Mouse (Mus musculus): ENCODE measurements around the gene Kifc3. TPM values are rescaled to one million over a fixed set of nuclear protein-coding genes. Genes with fewer than 3 reads are reported as not detected.
"Not testable (repeated sequence)": the region's sequence is repeated elsewhere in the genome, so short reads cannot be mapped to it uniquely, and the experiment has no call there.

Gene Kifc3
- total RNA-seq (2021), result 10 to 100 TPM; 80.0 to 89.0 TPM
- long read RNA-seq, experiment 1, transcript Kifc3-201 (20 exons, 3,277 nt), result major isoform, 32 of 157 reads
- long read RNA-seq, experiment 1, partial matches to known transcripts, result 21 of 157 reads
- long read RNA-seq, experiment 1, other reads (novel, unspliced or antisense), result 103 of 157 reads
- long read RNA-seq, experiment 2, transcript Kifc3-201 (20 exons, 3,277 nt), result major isoform, 23 of 115 reads
- long read RNA-seq, experiment 2, partial matches to known transcripts, result 11 of 115 reads
- long read RNA-seq, experiment 2, other reads (novel, unspliced or antisense), result 81 of 115 reads

GRCm38 (mm10) chr8:95202649-95203275 lies at the start of gene Kifc3:
Gene Kifc3, minus strand, starts transcription at chr8:95202812.
- peak; percentile 61 for DNase-seq

- DNase-seq, result no peak
Measured at GRCm38 (mm10) chr8:95252056-95252455, 49.4 kb upstream of the Kifc3 start.

DNA sequence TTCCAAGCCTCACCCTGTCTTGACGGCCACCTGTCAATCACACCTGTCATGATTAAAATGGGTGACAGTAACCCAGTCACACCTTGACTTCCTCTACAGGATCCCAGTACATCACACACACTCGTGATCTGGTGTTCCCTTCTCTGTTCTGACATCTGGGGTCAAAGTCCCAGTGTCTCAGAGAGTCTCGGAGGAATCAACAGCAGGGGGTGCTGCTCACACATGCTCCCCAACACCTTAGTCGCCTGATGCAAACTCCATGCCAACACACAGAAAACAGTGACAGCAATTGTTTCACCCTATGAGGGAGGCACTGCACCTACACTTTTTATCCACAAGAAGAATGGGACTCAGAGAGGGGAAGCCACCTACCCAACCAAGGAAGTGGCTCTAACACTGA lies 47.2 kb upstream of the Kifc3 start:
- DNase-seq, result peak; percentile 30

- DNase-seq, result no peak
Measured at GRCm38 (mm10) chr8:95247277-95247676, 44.7 kb upstream of the Kifc3 start.

DNA sequence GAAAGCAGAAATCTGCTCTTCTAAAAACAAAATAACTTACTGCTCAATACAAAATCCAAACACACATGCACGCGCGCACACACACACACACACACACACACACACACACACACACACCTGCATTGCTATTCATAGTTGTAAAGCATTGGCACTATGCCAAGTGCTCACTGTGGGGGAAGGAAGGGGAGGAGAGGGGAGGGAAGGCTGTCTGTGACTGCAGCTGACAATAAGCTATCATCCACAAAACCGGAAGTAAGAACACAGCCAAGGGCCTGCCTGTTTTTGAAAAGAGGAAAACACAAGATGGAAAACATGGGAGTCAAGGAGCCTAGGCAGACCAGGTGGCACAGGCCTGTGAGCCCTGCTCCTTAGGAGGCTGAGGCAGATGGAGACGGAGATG lies 42.6 kb upstream of the Kifc3 start:
- DNase-seq, result peak; percentile 55

GRCm38 (mm10) chr8:95243853-95244252 lies 41.2 kb upstream of the Kifc3 start:
- DNase-seq, result no peak

DNA sequence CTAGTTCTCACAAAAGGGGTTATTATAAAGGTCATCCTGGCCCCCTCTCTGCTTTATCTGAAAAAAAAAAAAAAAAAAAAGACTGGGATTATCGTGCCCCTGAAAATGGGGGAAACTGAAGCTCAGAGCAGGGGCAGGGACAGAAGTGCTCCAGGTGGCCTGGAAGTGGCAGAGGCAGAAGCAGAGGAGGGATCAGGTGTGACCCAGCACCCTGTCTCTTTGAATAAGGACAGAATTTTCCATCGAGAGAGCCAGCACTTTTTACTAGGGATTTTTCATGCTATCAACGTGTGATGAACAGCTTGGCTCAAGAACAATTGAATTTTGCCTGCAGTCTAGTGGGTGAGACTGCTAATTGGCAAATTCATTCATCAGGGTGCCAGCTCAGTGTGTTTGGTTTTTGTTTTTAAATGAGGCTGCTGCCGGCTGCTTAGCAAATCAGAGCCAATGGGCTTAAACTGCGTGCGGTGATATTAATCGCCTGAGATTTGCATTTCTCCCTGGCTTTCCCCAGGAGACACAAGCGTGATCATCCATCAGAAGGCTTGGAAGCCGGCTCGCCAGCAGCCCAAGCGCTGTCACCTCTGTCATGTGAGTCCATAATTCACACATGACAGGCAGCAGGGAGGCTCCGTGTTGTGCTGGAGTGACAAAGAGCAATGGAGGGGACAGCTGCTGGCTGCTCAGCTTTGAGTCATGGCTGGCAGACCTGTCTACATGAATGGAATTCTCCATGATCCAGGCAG lies 40.4 kb upstream of the Kifc3 start:
- DNase-seq, result peak; percentile 65

DNA sequence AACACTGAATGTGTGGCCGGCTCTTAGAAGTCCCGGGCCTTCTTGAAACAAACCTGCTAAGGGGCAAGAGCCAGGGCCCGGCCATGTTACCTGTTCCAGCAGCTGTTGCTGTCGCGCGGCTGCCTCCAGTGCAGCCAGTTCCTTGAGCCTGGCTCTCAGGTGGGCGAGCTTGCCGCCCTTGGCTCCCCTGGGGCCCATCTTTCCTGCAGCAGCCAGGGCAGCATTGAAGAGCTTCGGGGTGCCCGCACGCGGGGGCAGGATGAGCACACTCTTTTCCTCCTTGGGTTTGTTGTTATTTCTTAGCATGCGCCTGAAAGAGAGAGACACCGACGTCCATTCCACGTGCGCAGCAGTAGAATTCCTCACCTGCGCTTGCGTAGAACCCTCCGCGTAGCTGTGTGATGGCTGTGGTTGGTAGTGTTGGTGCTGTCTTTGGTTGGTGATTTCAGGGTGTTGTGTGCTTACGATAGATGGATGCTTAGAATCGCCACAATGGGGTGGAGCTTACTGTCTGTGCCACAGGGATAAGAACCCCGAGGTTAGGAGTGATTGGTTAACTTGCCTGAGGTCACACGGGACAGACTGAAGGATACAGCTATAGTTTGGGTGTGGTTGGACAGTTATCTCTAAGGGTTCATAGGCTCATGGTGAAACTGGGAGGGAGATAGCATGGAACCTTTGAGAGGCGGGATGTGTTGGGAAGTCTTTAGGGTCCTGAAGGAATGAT lies 39.6 kb upstream of the Kifc3 start:
- DNase-seq, result no peak

DNA sequence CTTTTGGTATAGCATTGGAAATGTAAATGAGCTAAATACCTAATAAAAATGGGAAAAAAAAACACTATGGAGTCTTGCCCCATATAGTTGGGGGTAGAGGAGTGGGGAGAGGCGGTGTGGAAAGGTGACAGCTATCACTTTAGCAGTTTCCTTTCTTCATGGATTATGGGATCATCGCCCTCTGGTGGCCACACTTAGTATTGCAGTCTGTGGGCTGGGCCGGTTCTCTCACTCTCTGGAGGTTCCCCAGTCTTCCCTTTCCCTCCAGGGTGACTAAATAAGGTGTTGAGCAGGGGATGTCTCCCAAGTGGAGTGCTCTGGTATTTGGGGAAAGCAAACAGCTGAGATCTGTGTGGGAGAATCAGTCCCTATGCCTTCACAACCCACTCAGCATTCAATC lies 33.1 kb upstream of the Kifc3 start:
- DNase-seq, result peak; percentile 88

- not testable (repeated sequence) for DNase-seq
Measured at GRCm38 (mm10) chr8:95230086-95230485, 27.5 kb upstream of the Kifc3 start.

DNA sequence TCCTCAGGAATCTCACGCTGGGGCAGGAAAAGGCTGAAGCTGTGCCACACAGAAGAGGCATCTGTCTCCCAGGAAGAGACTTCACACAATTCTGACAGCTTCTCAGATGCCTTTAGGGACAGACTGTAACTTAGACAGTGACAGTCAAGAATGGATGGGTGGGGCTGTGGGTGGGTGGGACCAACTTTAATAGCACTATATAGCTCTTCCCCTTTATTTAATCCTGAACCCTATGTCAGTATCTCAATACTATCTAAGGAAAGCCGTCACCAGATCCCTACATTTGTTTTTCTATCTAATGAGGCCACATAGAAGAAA lies 24.5 kb upstream of the Kifc3 start:
- no peak for DNase-seq

GRCm38 (mm10) chr8:95226251-95227150 lies 23.9 kb upstream of the Kifc3 start:
- DNase-seq, result peak; percentile 44

DNA sequence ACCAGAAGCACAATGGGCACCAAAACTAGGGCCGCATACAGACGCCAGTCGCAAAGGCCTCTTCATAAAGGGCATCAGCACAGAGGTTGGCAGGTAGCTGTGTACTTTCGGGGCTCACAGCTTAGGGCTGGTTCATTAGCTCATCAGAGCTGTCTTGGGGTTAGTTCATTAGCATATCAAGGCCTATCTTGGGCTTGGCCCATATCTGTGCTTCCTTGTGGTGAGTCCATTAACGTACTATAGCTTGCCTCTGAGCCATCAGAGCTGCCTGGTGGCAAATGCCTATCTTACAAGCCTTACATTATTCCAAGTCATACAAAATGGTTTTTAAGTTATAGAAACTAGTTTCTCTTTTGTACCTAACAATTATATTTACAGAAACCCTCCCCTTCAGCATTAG lies 21.4 kb upstream of the Kifc3 start:
- DNase-seq, result no peak

GRCm38 (mm10) chr8:95221045-95221444 lies 18.4 kb upstream of the Kifc3 start:
- DNase-seq, result no peak

GRCm38 (mm10) chr8:95220571-95220998 lies 18.0 kb upstream of the Kifc3 start:
- peak; percentile 54 for DNase-seq

- DNase-seq, result no peak
Measured at GRCm38 (mm10) chr8:95219623-95220022, 17.0 kb upstream of the Kifc3 start.

DNA sequence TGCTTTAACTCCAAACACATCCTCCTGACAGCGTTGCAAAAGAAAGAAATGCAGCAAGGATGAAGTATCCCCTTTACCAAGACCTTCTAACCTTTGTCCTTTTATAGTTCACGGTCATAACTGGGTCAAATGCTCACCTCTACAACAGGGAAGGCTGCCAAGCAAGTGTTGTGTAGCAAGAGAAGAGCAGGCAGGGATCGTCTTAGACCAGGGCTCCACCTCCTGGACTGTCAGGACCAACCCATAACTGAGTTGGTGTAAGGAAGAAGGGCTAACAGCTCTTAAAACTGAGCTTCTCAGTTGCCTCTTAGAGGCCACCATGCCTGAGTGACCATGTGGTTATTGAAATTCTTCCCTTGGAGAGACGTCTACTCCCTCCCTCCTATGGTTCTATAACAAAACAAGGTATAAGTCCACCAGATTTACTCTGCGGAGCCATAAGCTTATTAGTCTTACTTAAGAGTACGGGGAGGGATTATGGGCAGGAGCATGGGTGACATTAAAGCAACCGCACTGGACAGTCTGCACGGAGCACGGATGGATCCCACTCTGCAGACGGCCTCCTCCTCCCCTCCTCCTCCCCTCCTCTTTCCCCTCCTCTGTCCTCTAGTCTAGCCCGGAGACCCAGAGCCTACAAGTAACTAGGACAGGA lies 13.2 kb upstream of the Kifc3 start:
- DNase-seq, result no peak

GRCm38 (mm10) chr8:95209924-95210323 lies 7.3 kb upstream of the Kifc3 start:
- peak; percentile 58 for DNase-seq

DNA sequence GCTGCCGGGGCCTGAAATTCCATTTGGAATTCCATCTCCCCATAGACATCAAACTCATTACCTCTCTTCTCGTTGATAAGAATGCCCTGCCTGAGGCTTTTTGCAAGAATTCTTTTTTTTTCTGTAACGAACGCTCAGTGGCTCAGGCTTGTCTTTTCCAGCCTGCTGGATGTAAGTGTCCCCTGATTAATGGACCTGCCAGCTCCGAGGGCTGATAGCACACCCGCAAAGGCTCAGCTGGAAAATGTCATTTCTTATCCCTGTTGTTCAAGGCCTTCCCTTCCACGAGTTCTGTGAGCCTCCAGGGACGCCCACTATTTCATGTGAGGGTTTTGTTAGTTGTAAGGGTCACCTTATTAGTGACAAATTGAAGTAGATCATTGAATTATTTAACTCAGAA lies 3.3 kb upstream of the Kifc3 start:
- DNase-seq, result peak; percentile 50

- DNase-seq, result peak; percentile 87
Measured at GRCm38 (mm10) chr8:95204039-95204380, 1.4 kb upstream of the Kifc3 start.

GRCm38 (mm10) chr8:95203326-95204038 lies 870 bp upstream of the Kifc3 start:
- DNase-seq, result no peak

All from adrenal gland, postnatal 10 days (tissue).